Mouse (Mus musculus) megakaryocyte, embryonic 14.5 days (primary cell): ENCODE measurements at regions not wholly inside any gene's neighbourhood (a gene's known extent, or its start where the extent isn't known, plus 50 kb on each side); places are given as distances from the start of the nearest gene placed in this dataset.
A peak's percentile ranks its signal among the peaks of the same experiment; 100 is the strongest.

Source experiments
- H3K27me3 ChIP-seq: replicated peaks from 2 replicates; pipeline ENCODE3; 2012; ENCODE audit warnings: inconsistent platforms
- H3K36me3 ChIP-seq: replicated peaks from 2 replicates; pipeline ENCODE3; 2012; ENCODE audit warnings: low read length, inconsistent platforms, mixed read lengths
- H3K4me1 ChIP-seq: 2 replicates; pipeline ENCODE4 v1.6.1; 2012; ENCODE audit warnings: inconsistent platforms
- H3K4me3 ChIP-seq: replicated peaks from 2 replicates; pipeline ENCODE3; 2012; ENCODE audit warnings: moderate library complexity, mild to moderate bottlenecking, inconsistent platforms
- H3K9me3 ChIP-seq: 2 replicates; pipeline ENCODE4 v1.6.1; 2012; ENCODE audit warnings: inconsistent platforms
- FLI1 ChIP-seq: IDR thresholded peaks from 2 replicates; pipeline ENCODE4 v1.6.1; 2012; ENCODE audit warnings: low read length, inconsistent platforms, mixed read lengths
- GATA1 ChIP-seq: IDR thresholded peaks from 3 replicates; pipeline ENCODE4 v1.6.1; 2012; ENCODE audit warnings: mixed read lengths, low read length, inconsistent platforms, borderline replicate concordance

- Histone ChIP-seq H3K9me3 (no peaks in the 10 kb centered on the region), H3K4me3 (peak overlapping the region; percentile 40), H3K4me1 (peaks cover 20% of the 10 kb centered on the region), H3K36me3 (no peaks in the 10 kb centered on the region), H3K27me3 (no peaks in the 10 kb centered on the region)
- TF ChIP-seq FLI1 = no peak
- TF ChIP-seq GATA1 = no peak
These were observed 86.2 kb upstream of the Tank start for GRCm38 (mm10) chr2:61492043-61492743.

- TF ChIP-seq GATA1 = no peak
- TF ChIP-seq FLI1 = no peak
These were observed 87.8 kb upstream of the Tank start for GRCm38 (mm10) chr2:61490436-61491109.

GRCm38 (mm10) chr2:61489762-61490161 lies 88.6 kb upstream of the Tank start:
- H3K4me1 ChIP-seq = peaks cover 22% of the 10 kb centered on the region
- no peak overlapping the region for H3K4me3 ChIP-seq
- H3K27me3 ChIP-seq = no peaks in the 10 kb centered on the region
- peaks cover 6% of the 10 kb centered on the region; the same call in 1 of the 2 replicates for H3K9me3 ChIP-seq
- H3K36me3 ChIP-seq = peaks cover 5% of the 10 kb centered on the region
- TF ChIP-seq GATA1 = no peak
- no peak for TF ChIP-seq FLI1

More at GRCm38 (mm10) chr2:61490436-61491109, 87.8 kb upstream of the Tank start:
- H3K4me1 ChIP-seq = peaks cover 20% of the 10 kb centered on the region
- H3K36me3 ChIP-seq = peaks cover 5% of the 10 kb centered on the region
- no peak overlapping the region for H3K4me3 ChIP-seq
- H3K9me3 ChIP-seq = peaks cover 6% of the 10 kb centered on the region; the same call in 1 of the 2 replicates
- no peaks in the 10 kb centered on the region for H3K27me3 ChIP-seq

- Histone ChIP-seq H3K4me3 (peak overlapping the region; percentile 4), H3K27me3 (no peaks in the 10 kb centered on the region), H3K4me1 (peaks cover 29% of the 10 kb centered on the region), H3K36me3 (peaks cover 5% of the 10 kb centered on the region), H3K9me3 (peaks cover 6% of the 10 kb centered on the region; the same call in 1 of the 2 replicates)
- TF ChIP-seq FLI1 = no peak
- TF ChIP-seq GATA1 = no peak
These were observed 94.6 kb upstream of the Tank start for GRCm38 (mm10) chr2:61483820-61484219.

- Histone ChIP-seq H3K27me3 (no peaks in the 10 kb centered on the region), H3K4me3 (no peak overlapping the region), H3K4me1 (peaks cover 24% of the 10 kb centered on the region), H3K9me3 (no peaks in the 10 kb centered on the region), H3K36me3 (no peaks in the 10 kb centered on the region)
- TF ChIP-seq GATA1 (no peak), FLI1 (no peak)
These were observed 101.7 kb upstream of the Tank start for GRCm38 (mm10) chr2:61476648-61477047.

- TF ChIP-seq GATA1 (no peak), FLI1 (no peak)
- Histone ChIP-seq H3K27me3 (no peaks in the 10 kb centered on the region), H3K4me1 (peaks cover 39% of the 10 kb centered on the region), H3K4me3 (no peak overlapping the region), H3K9me3 (no peaks in the 10 kb centered on the region), H3K36me3 (no peaks in the 10 kb centered on the region)
These were observed 103.8 kb upstream of the Tank start for GRCm38 (mm10) chr2:61474626-61475025.

GRCm38 (mm10) chr2:61470521-61470920 lies 107.9 kb upstream of the Tank start:
- Histone ChIP-seq H3K27me3 (no peaks in the 10 kb centered on the region), H3K4me3 (peak overlapping the region; percentile 65)

GRCm38 (mm10) chr2:61470064-61470463 lies 108.3 kb upstream of the Tank start:
- H3K36me3 ChIP-seq = no peaks in the 10 kb centered on the region
- no peaks in the 10 kb centered on the region for H3K27me3 ChIP-seq
- H3K4me3 ChIP-seq = no peak overlapping the region
- H3K9me3 ChIP-seq = no peaks in the 10 kb centered on the region
- TF ChIP-seq FLI1 (no peak), GATA1 (no peak)
- peaks cover 55% of the 10 kb centered on the region for H3K4me1 ChIP-seq

More at GRCm38 (mm10) chr2:61470521-61470920, 107.9 kb upstream of the Tank start:
- TF ChIP-seq GATA1 (peak; percentile 49; the same call in 1 of the 3 replicates), FLI1 (no peak)
- Histone ChIP-seq H3K4me1 (peaks cover 51% of the 10 kb centered on the region), H3K9me3 (no peaks in the 10 kb centered on the region), H3K36me3 (no peaks in the 10 kb centered on the region)

GRCm38 (mm10) chr2:61455902-61456301 lies 122.5 kb upstream of the Tank start:
- Histone ChIP-seq H3K27me3 (peaks cover 21% of the 10 kb centered on the region), H3K36me3 (no peaks in the 10 kb centered on the region), H3K4me3 (no peak overlapping the region), H3K9me3 (no peaks in the 10 kb centered on the region), H3K4me1 (peaks cover 24% of the 10 kb centered on the region)
- no peak for TF ChIP-seq FLI1

- no peak for TF ChIP-seq FLI1
- no peak for TF ChIP-seq GATA1
- Histone ChIP-seq H3K36me3 (no peaks in the 10 kb centered on the region), H3K4me3 (peak overlapping the region; percentile 84), H3K4me1 (peaks cover 29% of the 10 kb centered on the region), H3K27me3 (peaks cover 25% of the 10 kb centered on the region), H3K9me3 (no peaks in the 10 kb centered on the region)
These were observed 123.7 kb upstream of the Tank start for GRCm38 (mm10) chr2:61454729-61455128.
